Mouse (Mus musculus): ENCODE measurements around the gene E130114P18Rik. TPM values are rescaled to one million over a fixed set of nuclear protein-coding genes. Genes with fewer than 3 reads are reported as not detected.

Gene E130114P18Rik
- total and polyA plus RNA-seq, 2 experiments from 2014 or later, result 13.5 to 13.7 TPM

DNA sequence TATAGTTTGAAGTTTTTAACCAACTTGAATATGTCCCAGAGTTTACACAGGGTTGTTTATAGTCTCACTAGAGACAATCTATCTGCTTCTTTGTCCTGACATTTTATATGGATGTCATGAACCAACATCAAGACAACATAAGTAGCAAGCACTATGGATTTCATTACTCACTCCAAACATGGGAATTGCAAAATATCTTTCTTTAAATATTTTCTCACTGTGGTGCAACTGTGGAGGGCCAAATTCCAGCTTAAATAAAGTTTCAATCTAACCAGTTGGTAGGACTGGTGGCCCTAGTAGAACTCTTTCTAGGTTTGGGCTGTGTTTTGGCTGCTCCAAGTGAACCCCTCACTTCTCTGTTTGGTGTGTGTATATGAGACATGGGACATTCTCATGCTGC, 38.1 kb upstream of the E130114P18Rik start:
- Histone ChIP-seq H3K36me3 (ENCODE audit: insufficient read depth, low read length) (no peaks in the 10 kb centered on the region), H3K9ac (replicated peaks; ENCODE audit: low read length, poor library complexity, severe bottlenecking) (no peak overlapping the region), H3K4me2 (ENCODE audit: low read depth, low read length, poor library complexity, severe bottlenecking) (no peak overlapping the region), H3K27ac (ENCODE audit: low read depth, low read length) (no peak overlapping the region), H3K9me3 (ENCODE audit: low read length) (no peaks in the 10 kb centered on the region), H3K4me3 (ENCODE audit: low read depth, low read length) (no peak overlapping the region), H3K4me1 (ENCODE audit: insufficient read depth, low read length) (no peaks in the 10 kb centered on the region), H3K27me3 (ENCODE audit: insufficient read depth, low read length) (no peaks in the 10 kb centered on the region)
- TF ChIP-seq CTCF (IDR thresholded peaks at IDR 0.05), result no peak
- no peak for DNase-seq (ENCODE audit: low spot score)
- ATAC-seq (ENCODE audit: low FRiP score), result no peak

DNA sequence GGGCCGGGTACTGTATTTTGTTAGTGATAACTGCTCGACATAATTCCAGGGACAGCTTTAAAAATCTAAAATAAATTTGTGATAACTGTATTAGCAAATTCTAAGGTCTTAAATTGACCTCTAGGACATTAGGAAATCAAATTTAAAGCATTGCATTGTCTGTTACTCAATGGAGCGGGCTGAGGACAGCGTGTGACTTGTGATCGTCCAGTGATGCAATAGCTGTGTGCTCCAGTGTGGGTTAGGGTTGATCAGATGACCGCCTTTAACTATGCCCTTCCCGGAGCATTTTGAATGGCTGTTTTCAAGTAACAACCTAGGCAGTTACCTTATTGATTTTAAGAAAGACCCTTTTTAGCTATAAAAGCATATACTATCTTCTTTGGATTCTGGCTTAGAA, 36.6 kb upstream of the E130114P18Rik start:
- DNase-seq (ENCODE audit: low spot score), result no peak
- no peak overlapping the region for H3K4me3 ChIP-seq (ENCODE audit: low read depth, low read length)
- TF ChIP-seq CTCF (IDR thresholded peaks at IDR 0.05), result no peak
- no peak overlapping the region for H3K9ac ChIP-seq (replicated peaks; ENCODE audit: low read length, poor library complexity, severe bottlenecking)
- H3K27me3 ChIP-seq (ENCODE audit: insufficient read depth, low read length), result no peaks in the 10 kb centered on the region
- no peak overlapping the region for H3K4me2 ChIP-seq (ENCODE audit: low read depth, low read length, poor library complexity, severe bottlenecking)
- H3K9me3 ChIP-seq (ENCODE audit: low read length), result no peaks in the 10 kb centered on the region
- H3K27ac ChIP-seq (ENCODE audit: low read depth, low read length), result no peak overlapping the region
- 89% methylated on average over 7 of the region's 7 CpGs for WGBS
- no peak for ATAC-seq (ENCODE audit: low FRiP score)
- no peaks in the 10 kb centered on the region for H3K4me1 ChIP-seq (ENCODE audit: insufficient read depth, low read length)
- no peaks in the 10 kb centered on the region for H3K36me3 ChIP-seq (ENCODE audit: insufficient read depth, low read length)

DNA sequence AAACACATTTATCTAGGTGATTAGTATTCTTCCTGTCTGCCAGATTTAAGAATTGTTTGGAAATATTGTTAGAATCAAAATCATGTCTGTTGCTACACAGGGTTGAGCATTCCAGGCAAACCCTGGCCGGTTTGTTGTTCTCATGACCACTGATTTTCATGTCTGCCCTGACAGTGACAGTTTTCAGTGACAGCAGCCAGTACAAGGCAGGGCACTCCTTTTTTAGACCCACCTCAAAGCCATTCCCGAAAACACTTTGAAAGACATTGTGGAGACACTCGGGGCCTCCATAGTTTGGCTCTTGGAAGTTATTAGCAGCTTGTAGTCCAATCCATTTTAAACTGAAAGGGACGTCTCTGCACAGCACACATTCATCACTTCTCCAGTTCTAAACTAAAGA, 36.1 kb upstream of the E130114P18Rik start:
- Histone ChIP-seq H3K27me3 (ENCODE audit: insufficient read depth, low read length) (no peaks in the 10 kb centered on the region), H3K4me2 (ENCODE audit: low read depth, low read length, poor library complexity, severe bottlenecking) (no peak overlapping the region), H3K4me3 (ENCODE audit: low read depth, low read length) (no peak overlapping the region), H3K9ac (replicated peaks; ENCODE audit: low read length, poor library complexity, severe bottlenecking) (no peak overlapping the region), H3K36me3 (ENCODE audit: insufficient read depth, low read length) (no peaks in the 10 kb centered on the region), H3K9me3 (ENCODE audit: low read length) (no peaks in the 10 kb centered on the region), H3K4me1 (ENCODE audit: insufficient read depth, low read length) (no peaks in the 10 kb centered on the region), H3K27ac (ENCODE audit: low read depth, low read length) (no peak overlapping the region)
- ATAC-seq (ENCODE audit: low FRiP score), result no peak
- TF ChIP-seq CTCF (IDR thresholded peaks at IDR 0.05), result no peak
- 62% methylated on average over 4 of the region's 4 CpGs for WGBS
- no peak for DNase-seq (ENCODE audit: low spot score)

DNA sequence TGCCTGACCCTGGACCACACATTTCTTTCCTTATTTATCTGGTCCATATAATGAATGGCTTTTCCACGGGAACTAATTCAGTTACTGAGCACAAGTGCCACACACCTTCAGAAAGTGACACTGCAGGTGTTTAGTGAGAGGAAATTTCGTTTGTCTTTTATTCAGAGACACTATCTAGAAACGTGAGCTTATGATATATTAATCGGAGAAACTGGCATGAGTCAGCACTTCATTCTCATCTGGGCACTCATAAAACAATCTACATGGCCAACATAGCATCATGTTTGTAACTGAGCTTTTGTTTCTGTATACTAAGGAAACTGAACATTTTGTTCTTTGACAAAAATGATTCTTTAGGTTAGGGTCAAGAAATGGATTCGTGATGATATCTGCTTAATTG, 35.2 kb upstream of the E130114P18Rik start:
- TF ChIP-seq CTCF (IDR thresholded peaks at IDR 0.05), result no peak
- Histone ChIP-seq H3K27me3 (ENCODE audit: insufficient read depth, low read length) (no peaks in the 10 kb centered on the region), H3K27ac (ENCODE audit: low read depth, low read length) (no peak overlapping the region), H3K4me1 (ENCODE audit: insufficient read depth, low read length) (no peaks in the 10 kb centered on the region), H3K9ac (replicated peaks; ENCODE audit: low read length, poor library complexity, severe bottlenecking) (no peak overlapping the region), H3K4me2 (ENCODE audit: low read depth, low read length, poor library complexity, severe bottlenecking) (no peak overlapping the region), H3K4me3 (ENCODE audit: low read depth, low read length) (no peak overlapping the region), H3K36me3 (ENCODE audit: insufficient read depth, low read length) (no peaks in the 10 kb centered on the region), H3K9me3 (ENCODE audit: low read length) (no peaks in the 10 kb centered on the region)
- WGBS, result 86% methylated on average over 5 of the region's 5 CpGs
- ATAC-seq (ENCODE audit: low FRiP score) (no peak), DNase-seq (ENCODE audit: low spot score) (no peak)

DNA sequence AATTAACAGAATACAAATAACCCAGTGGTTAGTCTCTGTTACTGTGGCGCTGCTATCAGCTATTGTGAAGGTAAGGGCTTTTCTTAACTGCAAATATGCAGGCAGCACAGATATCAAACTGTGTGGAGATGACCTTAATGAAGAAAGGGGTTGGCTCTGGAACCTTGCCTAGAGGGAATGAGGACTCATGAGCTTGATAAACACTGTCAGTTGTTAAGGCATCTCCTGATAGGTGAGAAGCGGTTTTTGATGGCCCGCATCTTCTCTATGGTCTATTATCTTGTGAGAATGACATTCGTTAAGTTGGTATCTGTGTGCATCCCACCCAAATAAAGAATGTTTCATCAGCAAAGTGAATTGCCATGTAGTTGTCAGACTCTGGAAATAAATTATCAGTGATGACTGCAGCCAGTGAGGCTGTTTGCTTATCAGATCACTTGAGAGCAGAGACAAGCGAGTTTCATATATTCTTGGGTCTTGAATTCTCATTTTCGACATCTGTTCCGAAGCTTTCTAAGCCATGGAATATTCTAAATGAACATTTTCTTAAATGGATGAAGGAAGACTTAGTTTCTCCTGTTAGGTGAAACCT, 32.6 kb upstream of the E130114P18Rik start:
- no peak for TF ChIP-seq CTCF (IDR thresholded peaks at IDR 0.05)
- H3K4me3 ChIP-seq (ENCODE audit: low read depth, low read length), result no peak overlapping the region
- no peaks in the 10 kb centered on the region for H3K27me3 ChIP-seq (ENCODE audit: insufficient read depth, low read length)
- H3K9ac ChIP-seq (replicated peaks; ENCODE audit: low read length, poor library complexity, severe bottlenecking), result no peak overlapping the region
- no peaks in the 10 kb centered on the region for H3K4me1 ChIP-seq (ENCODE audit: insufficient read depth, low read length)
- DNase-seq (ENCODE audit: low spot score) (no peak), ATAC-seq (ENCODE audit: low FRiP score) (no peak)
- no peak overlapping the region for H3K4me2 ChIP-seq (ENCODE audit: low read depth, low read length, poor library complexity, severe bottlenecking)
- no peak overlapping the region for H3K27ac ChIP-seq (ENCODE audit: low read depth, low read length)
- H3K9me3 ChIP-seq (ENCODE audit: low read length), result no peaks in the 10 kb centered on the region
- WGBS, result 84% methylated on average over 7 of the region's 7 CpGs
- H3K36me3 ChIP-seq (ENCODE audit: insufficient read depth, low read length), result no peaks in the 10 kb centered on the region

DNA sequence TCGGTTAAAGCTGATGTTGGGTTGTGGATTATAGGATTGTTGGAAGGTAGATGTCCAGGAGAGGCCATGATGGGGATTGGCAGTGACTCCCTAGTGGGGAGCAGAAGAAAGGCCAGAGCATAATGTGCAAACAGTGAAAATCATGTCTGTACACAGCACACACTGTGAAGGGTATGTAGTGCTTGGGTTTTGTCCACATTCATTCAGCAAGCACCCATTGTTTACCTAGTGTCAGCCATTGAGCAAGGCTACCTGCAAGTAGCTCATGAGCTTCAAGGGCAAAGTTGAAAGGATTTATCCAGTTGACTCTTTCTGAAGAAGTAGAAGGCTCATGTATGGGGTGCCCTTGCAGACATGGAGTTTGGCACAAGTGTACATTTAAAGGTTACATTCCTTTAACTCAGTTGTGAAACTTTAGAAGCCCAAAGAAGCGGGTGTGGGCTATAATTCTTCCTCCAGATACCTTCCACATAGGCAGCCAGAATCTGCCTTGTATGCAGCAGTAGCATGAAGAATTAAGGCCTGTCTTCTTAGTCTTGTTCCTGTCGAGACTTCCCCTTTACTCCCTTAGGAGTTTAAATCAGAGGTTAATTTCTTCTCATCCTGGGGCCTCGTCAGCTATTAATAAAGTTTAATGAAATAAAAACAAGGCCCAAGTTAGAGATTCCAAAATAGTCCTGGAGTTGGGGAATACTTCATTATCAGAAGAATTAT, 31.9 kb upstream of the E130114P18Rik start:
- no peak for ATAC-seq (ENCODE audit: low FRiP score)
- WGBS, result 86% methylated on average over 4 of the region's 4 CpGs
- Histone ChIP-seq H3K27me3 (ENCODE audit: insufficient read depth, low read length) (no peaks in the 10 kb centered on the region), H3K4me1 (ENCODE audit: insufficient read depth, low read length) (no peaks in the 10 kb centered on the region), H3K9ac (replicated peaks; ENCODE audit: low read length, poor library complexity, severe bottlenecking) (no peak overlapping the region), H3K9me3 (ENCODE audit: low read length) (no peaks in the 10 kb centered on the region), H3K4me2 (ENCODE audit: low read depth, low read length, poor library complexity, severe bottlenecking) (no peak overlapping the region), H3K36me3 (ENCODE audit: insufficient read depth, low read length) (no peaks in the 10 kb centered on the region), H3K4me3 (ENCODE audit: low read depth, low read length) (no peak overlapping the region), H3K27ac (ENCODE audit: low read depth, low read length) (no peak overlapping the region)
- no peak for TF ChIP-seq CTCF (IDR thresholded peaks at IDR 0.05)
- no peak for DNase-seq (ENCODE audit: low spot score)
